Mouse (Mus musculus): Measurements from ENCODE around the gene Vmn1r24.
"Not testable (repeated sequence)": the region's sequence is repeated elsewhere in the genome, so short reads cannot be mapped to it uniquely, and the experiment has no call there.

The Vmn1r24 gene

GRCm38 (mm10) chr6:57961403-57961802, at the start of gene Vmn1r24:
TSS of gene Vmn1r24 (minus strand) at chr6:57961503.
- DNase-seq (ENCODE audit: low spot score in 2 of 2): not testable (repeated sequence)

GRCm38 (mm10) chr6:57980710-57981109, 19.4 kb upstream of the Vmn1r24 start, which contains the start of gene Vmn1r25:
TSS of gene Vmn1r25 (minus strand) at chr6:57980810.
- DNase-seq (ENCODE audit: low spot score in 2 of 2): no peak

GRCm38 (mm10) chr6:57926738-57927137, 34.6 kb downstream of the Vmn1r24 start, which contains the start of gene Vmn1r23:
TSS of gene Vmn1r23 (minus strand) at chr6:57926838.
- no peak for DNase-seq (ENCODE audit: low spot score in 2 of 2)

GRCm38 (mm10) chr6:57907928-57908327, 53.4 kb downstream of the Vmn1r24 start, which contains the start of gene Vmn1r22:
TSS of gene Vmn1r22 (minus strand) at chr6:57908028.
- DNase-seq (ENCODE audit: low spot score in 2 of 2): no peak
